Mouse (Mus musculus) layer of hippocampus, postnatal 36 days (tissue): ENCODE measurements around the gene Hist1h1e. TPM values are rescaled to one million over a fixed set of nuclear protein-coding genes. Genes with fewer than 3 reads are reported as not detected.
"Not testable (repeated sequence)": the region's sequence is repeated elsewhere in the genome, so short reads cannot be mapped to it uniquely, and the experiment has no call there.

Experiments used
- DNase-seq, 2 experiments: peaks; one replicate each; pipeline ENCODE4 v3.0.0; 2022
- microRNA-seq, 2 experiments: library from miRNA; unstranded; fragments of <30 nt; microRNA quantifications; one replicate each; pipeline ENCODE4 v1.2.0; 2021
- total RNA-seq, 2 experiments: library from RNA; stranded (reverse); gene quantifications; 2 replicates each; pipeline ENCODE4 v1.2.3; 2021

The Hist1h1e gene
- total RNA-seq, 2 experiments from 2014 or later = 42.1 to 46.4 TPM

DNA sequence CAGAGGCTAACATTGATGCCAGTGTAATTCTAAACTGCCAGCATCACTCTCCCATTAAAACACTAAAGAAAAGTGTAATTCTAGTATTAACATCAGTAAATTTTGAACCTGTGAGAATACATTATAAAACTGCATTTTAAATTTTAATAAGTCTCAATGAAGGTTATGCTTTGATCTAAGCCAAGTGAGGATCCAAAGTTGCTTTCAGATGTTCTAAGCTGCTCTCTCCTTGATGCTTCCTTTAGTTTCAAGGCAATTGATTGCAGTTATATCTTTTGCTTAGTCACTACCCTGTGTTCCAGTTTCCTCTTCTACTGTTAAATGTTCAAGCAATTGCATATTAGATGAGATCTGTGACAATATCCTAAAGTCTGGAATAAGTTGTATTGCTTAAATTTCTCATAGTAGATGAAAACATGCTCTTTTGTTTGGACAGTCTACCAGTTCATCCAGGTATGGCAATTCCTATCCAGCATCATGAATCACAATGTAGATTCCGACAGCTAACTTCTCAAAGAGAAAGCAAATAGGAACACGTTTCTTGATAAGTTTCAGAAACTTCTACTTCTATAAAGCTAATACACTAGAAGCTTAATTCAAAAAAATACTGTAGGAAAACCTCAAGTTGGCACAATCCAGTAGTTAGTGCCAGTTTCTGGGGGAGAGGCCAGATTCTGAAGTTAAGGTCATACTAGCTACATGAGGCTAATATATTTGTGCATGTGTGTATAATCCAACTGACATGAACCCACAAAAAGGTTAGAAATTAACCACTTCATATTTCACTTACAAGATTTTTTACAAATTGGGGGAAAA lies 49.9 kb downstream of the Hist1h1e start:
- DNase-seq = no peak

DNA sequence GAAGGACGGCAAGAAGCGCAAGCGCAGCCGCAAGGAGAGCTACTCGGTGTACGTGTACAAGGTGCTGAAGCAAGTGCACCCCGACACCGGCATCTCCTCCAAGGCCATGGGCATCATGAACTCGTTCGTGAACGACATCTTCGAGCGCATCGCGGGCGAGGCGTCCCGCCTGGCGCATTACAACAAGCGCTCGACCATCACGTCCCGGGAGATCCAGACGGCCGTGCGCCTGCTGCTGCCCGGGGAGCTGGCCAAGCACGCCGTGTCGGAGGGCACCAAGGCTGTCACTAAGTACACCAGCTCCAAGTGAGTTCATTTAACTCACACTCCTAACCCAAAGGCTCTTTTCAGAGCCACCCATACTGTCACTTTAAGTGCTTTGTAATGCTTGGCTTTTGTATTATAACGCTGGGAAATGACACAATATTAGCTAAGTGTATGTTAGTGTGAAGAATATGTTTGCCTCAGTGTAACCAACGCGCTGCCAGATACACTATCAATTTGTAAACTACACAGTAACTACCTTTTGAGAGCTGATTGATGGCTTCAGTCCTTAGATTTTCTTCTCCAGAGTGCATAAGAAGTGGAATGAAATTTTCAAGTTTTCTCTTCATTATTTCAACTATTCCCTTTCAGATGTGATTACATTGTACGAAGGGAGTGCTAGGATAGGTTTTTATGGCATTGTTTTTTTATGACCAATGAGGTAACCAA lies 50.7 kb downstream of the Hist1h1e start:
- DNase-seq = not testable (repeated sequence)

DNA sequence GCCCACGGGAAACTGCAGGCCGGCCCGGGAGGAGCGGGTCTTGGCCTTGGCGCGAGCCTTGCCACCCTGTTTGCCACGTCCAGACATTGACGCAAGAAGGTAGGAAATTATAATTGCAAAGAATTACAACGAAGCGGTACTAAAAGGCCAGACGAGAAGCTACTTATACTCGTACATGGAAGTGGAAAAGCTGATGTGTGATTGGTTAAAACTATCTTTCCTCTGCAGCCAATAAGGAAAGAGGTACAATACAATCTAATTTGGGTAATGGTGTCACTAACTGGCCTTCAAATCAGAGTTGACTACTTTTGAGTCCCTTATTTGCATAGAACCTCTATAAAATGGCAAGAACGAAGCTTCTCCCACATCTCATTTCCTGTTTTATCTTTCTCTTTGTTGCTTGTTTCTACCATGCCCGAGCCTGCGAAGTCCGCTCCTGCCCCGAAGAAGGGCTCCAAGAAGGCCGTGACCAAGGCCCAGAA lies 51.3 kb downstream of the Hist1h1e start, which contains the start of the genes Hist1h2ae and Hist1h2bg:
TSS of gene Hist1h2ae (minus strand) at position 199 of the 482 bp plus-strand sequence.
TSS of gene Hist1h2bg (plus strand) at position 375 of the 482 bp plus-strand sequence.
- DNase-seq = peak; percentile 79

Small RNA genes within 50 kb of the gene (microRNA-seq; reads per million reads assigned to microRNA genes)
- gene Gm44359 = 0 reads per million in 2 experiments
- gene Gm44394 = 0 reads per million in 2 experiments

Other genes with a start within 250 kb of the Hist1h1e start
- gene Abt1, start 198.7 kb downstream of the Hist1h1e start, total RNA-seq = 1 to 10 TPM; 7.9 to 8.7 TPM
- gene Btn1a1, start 156.7 kb downstream of the Hist1h1e start, total RNA-seq = not detected
- gene Btn2a2, start 133.7 kb downstream of the Hist1h1e start, total RNA-seq = under 1 TPM; 0.51 to 0.80 TPM
- gene Hist1h4h, start 91.5 kb downstream of the Hist1h1e start, total RNA-seq = 100 to 1,000 TPM; 363 to 377 TPM
- gene Hist1h2af, start 88.7 kb downstream of the Hist1h1e start, total RNA-seq = 10 to 100 TPM; 12.2 to 14.4 TPM
- 1 to 10 TPM; 3.9 to 4.9 TPM for gene Hist1h3g, start 87.1 kb downstream of the Hist1h1e start, total RNA-seq
- 1 to 10 TPM; 1.1 to 1.2 TPM for gene Hist1h2bh, start 79.2 kb downstream of the Hist1h1e start, total RNA-seq
- 10 to 100 TPM; 16.2 to 17.4 TPM for gene Hist1h3f, start 78.5 kb downstream of the Hist1h1e start, total RNA-seq
- gene Hist1h4f, start 70.9 kb downstream of the Hist1h1e start, total RNA-seq = 100 to 1,000 TPM; 143 to 156 TPM
- gene Hist1h1d, start 69.3 kb downstream of the Hist1h1e start, total RNA-seq = 1 to 10 TPM; 4.3 to 6.0 TPM
- gene Hist1h3e, start 60.2 kb downstream of the Hist1h1e start, total RNA-seq = 10 to 100 TPM; 47.8 to 49.2 TPM
- 1 to 10 TPM; 5.6 to 6.4 TPM for gene Hist1h2ae, start 51.3 kb downstream of the Hist1h1e start, total RNA-seq
- 10 to 100 TPM; 74.7 to 86.4 TPM for gene Hist1h2bg, start 51.2 kb downstream of the Hist1h1e start, total RNA-seq
- gene Hist1h2bf, start 48.4 kb downstream of the Hist1h1e start, total RNA-seq = 10 to 100 TPM; 30.2 to 30.9 TPM
- 1 to 10 TPM; 5.2 to 9.9 TPM for gene Hist1h2ad, start 48.2 kb downstream of the Hist1h1e start, total RNA-seq
- gene Hist1h3d, start 46.8 kb downstream of the Hist1h1e start, total RNA-seq = 10 to 100 TPM; 12.8 to 15.5 TPM
- 100 to 1,000 TPM; 132 to 135 TPM for gene Hist1h4d, start 41.0 kb downstream of the Hist1h1e start, total RNA-seq
- gene Hist1h2be, start 1.4 kb downstream of the Hist1h1e start, total RNA-seq = 10 to 100 TPM; 12.0 to 12.3 TPM
- gene Hist1h2ac, start 61.4 kb upstream of the Hist1h1e start, total RNA-seq = 1 to 10 TPM; 2.7 to 3.5 TPM
- gene Hist1h2bc, start 61.6 kb upstream of the Hist1h1e start, total RNA-seq = 10 to 100 TPM; 50.8 to 57.7 TPM
- gene Hist1h1t, start 73.3 kb upstream of the Hist1h1e start, total RNA-seq = not detected
- gene Hist1h4c, start 75.9 kb upstream of the Hist1h1e start, total RNA-seq = 10 to 100 TPM; 95.4 to 98.7 TPM
- 1 to 10 TPM; 1.7 to 3.0 TPM for gene Hfe, start 88.3 kb upstream of the Hist1h1e start, total RNA-seq
- 10 to 100 TPM; 52.8 to 55.3 TPM for gene Hist1h1c, start 116.2 kb upstream of the Hist1h1e start, total RNA-seq
- 1 to 10 TPM; 2.5 to 5.2 TPM for gene Hist1h3c, start 123.0 kb upstream of the Hist1h1e start, total RNA-seq
- gene Hist1h2bb, start 124.2 kb upstream of the Hist1h1e start, total RNA-seq = 10 to 100 TPM; 23.0 to 24.2 TPM
- gene Hist1h2ab, start 128.6 kb upstream of the Hist1h1e start, total RNA-seq = 10 to 100 TPM; 29.8 to 37.0 TPM
- gene Hist1h3b, start 129.7 kb upstream of the Hist1h1e start, total RNA-seq = 10 to 100 TPM; 15.0 to 21.4 TPM
- 10 to 100 TPM; 83.9 to 89.6 TPM for gene Hist1h4b, start 134.5 kb upstream of the Hist1h1e start, total RNA-seq
- gene Hist1h4a, start 138.7 kb upstream of the Hist1h1e start, total RNA-seq = 10 to 100 TPM; 35.4 to 47.1 TPM
- 10 to 100 TPM; 37.3 to 46.3 TPM for gene Hist1h3a, start 139.8 kb upstream of the Hist1h1e start, total RNA-seq
- 10 to 100 TPM; 17.0 to 19.5 TPM for gene Hist1h1a, start 141.1 kb upstream of the Hist1h1e start, total RNA-seq
- under 1 TPM in 1 of 2 experiments, not detected in 1; 0.18 TPM for gene Trim38, start 147.4 kb upstream of the Hist1h1e start, total RNA-seq
- gene Slc17a2, start 184.4 kb upstream of the Hist1h1e start, total RNA-seq = under 1 TPM in 1 of 2 experiments, not detected in 1; 0.23 TPM
- not detected for gene Slc17a3, start 216.9 kb upstream of the Hist1h1e start, total RNA-seq
- gene Slc17a1, start 245.2 kb upstream of the Hist1h1e start, total RNA-seq = not detected